Mouse (Mus musculus) urinary bladder, adult 18-20 months (tissue): ENCODE measurements at regions not wholly inside any gene's neighbourhood (a gene's known extent, or its start where the extent isn't known, plus 50 kb on each side); places are given as distances from the start of the nearest gene placed in this dataset.
"Not testable (repeated sequence)": the region's sequence is repeated elsewhere in the genome, so short reads cannot be mapped to it uniquely, and the experiment has no call there.

Experiments used
- DNase-seq, 2 experiments: peaks; one replicate each; pipeline ENCODE4 v3.0.0; 2022; ENCODE audit warnings: low spot score in 2 of 2, mixed read lengths in 2 of 2

- DNase-seq = not testable (repeated sequence)
Observed at GRCm38 (mm10) chrX:19341231-19342007, 139.7 kb downstream of the Tex13c3 start.

DNA sequence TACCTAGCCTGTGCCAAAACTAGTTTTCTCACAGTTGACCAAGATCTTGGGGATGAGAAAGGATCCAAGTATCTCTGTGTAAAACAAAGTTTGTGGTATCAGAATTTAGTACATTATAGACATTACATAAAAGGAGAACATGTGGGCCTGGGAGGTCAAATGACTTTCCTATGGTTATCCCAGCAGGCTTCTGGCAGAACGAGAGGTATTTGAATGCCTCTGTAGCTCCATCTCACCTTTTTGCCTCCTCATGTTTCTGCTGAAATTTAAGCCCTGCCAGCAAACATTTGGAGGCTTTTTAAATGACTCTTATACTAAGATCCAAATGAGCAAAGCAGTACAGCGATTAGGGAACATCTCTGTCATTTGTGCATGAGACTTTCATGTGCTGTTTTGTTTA lies 167.8 kb downstream of the Tex13c3 start:
- DNase-seq = no peak

GRCm38 (mm10) chrX:19311809-19312559 lies 169.1 kb downstream of the Tex13c3 start:
- DNase-seq = no peak

- no peak for DNase-seq
Observed at GRCm38 (mm10) chrX:19311377-19311776, 169.7 kb downstream of the Tex13c3 start.

- no peak for DNase-seq
Observed at GRCm38 (mm10) chrX:19288171-19288570, 192.9 kb downstream of the Tex13c3 start.

DNA sequence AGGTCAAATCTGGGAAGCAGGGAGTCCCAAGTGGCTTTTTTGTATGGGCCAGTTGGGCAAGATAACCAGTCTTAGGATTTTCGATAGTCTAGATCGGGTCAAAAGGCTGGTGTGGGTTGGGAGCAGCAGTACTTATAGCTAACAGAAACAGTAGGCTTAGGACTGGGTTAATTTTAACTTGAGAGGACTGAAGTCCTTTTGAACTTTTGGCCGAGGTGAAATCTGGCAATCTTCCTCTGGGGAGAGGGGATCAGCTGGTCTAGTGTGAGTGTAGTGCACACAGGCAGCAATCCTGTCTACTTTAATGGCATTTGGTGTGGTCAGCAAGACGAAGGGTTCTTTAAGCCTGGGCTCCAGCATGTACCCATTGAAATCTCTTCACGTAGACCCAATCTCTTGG lies 194.7 kb downstream of the Tex13c3 start:
- no peak for DNase-seq

GRCm38 (mm10) chrX:19285773-19286172 lies 195.3 kb downstream of the Tex13c3 start:
- no peak for DNase-seq

- DNase-seq = no peak
Observed at GRCm38 (mm10) chrX:19283078-19283477, 198.0 kb downstream of the Tex13c3 start.

GRCm38 (mm10) chrX:19264237-19264636 lies 216.9 kb downstream of the Tex13c3 start:
- DNase-seq = no peak

DNA sequence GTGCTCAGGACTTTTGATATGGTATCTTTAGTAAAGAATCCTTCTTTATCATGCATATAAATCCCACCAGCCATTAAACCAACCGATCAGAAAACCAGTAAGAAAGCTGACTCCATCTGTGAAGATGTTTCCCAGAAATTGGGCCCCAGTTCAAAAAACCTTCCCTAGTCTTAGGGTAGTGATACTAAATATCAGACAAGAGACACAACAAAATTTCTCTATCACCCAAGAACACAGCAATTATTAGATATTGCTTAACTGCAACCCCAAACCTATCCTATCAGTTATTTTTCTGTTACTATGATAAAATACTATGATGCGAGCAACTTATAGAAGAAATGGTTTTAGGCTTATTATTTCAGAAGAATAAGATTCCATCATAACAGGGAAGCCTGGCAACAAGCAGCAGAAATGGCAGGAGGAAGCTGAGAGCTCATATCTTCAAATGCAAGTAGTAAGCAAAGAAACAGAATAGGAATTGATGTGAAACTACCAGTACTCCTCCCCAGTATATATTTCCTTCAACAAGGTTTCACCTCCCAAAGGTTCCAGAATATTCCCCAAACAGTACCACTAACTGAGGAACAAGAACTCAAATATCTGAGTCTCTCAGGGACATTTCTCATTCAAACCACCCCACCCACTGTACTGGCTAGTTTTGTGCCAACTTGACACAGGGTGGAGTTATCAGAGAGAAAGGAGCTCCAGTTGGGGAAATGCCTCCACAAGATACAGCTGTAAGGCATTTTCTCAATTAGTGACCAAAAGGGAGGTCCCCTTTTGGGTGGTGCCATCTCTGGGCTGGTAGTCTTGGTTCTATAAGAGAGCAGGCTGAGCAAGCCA lies 234.1 kb downstream of the Tex13c3 start:
- no peak for DNase-seq

DNA sequence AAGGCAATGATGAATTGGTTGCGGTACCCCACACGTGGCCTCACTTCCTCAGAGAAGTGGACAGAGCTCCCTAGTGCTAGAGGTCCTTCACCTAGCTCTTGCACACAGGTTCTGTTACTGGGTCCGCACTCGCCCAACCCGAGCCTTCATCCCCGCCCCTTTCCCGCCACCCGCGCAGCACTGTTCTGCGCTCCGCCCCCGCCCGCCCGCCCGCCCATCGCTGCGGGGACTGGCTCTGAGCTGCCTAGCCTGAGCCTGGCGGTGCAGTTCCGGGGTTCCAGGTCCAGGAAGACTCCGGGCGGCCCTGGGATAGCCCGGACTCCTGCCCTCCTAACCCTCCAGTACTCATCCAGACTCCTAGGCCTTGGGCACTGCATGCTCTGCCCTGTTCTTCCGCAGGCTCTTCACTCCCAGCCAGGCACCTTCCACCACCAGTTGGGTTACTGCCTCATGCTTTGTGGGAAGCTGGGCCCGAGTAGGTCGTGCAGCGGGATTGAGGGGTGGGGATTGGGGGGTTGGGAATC lies 243.3 kb downstream of the Tex13c3 start:
- peak in 1 of 2 experiments; percentile 31 for DNase-seq

DNA sequence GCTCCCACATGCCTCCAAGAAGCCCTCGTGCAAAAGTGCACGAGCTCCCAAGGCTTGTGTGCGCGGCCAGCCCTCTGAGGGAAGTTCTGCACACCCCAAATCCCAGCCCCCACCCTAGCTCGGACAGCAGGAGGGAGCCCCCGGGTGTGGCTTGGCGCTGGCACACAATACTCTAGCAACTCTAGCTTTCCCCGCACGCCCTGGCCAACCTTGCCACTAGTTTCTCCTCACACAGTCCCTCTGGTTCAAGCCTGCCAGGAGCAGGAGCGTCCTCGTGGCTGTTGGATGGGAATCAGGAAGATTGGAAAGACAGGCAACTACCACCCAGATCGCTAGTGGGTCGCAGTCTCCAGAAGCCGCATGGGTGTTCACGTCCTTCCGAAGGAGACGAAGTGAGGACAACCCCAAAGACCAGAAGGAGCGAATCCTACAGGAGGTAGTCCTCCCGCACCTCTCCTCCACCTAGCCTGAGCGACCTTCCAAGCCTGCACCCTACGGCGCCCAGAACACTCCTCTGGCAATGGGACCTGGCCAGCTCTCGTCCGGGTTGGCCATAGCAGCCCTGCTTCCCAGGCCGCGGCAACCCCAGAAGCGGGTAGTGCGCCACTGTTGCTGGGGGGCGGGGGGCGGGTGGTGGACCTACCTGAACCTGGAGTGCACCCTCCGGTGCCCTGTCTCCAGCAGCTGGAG lies 243.9 kb downstream of the Tex13c3 start:
- DNase-seq = peak; percentile 9 to 25

DNA sequence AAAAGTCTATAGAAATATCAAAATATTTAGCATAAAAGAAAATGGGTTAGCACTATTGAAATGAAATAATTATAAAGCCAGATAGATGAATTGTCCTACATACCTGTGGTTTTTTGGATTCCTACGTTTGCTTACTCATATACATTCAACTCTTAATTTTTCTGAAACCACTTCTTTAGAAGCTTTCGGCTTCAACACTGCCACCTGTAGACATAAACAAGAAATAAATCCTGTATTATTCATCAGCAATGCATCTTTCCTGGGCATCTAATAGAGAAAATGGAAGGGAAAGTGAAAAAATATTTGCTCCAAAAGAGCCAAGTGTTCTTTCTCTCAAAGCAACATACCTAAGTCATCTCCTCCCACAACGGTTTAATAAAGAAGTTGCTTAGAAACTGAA lies 245.7 kb downstream of the Tex13c3 start:
- DNase-seq = no peak

- no peak for DNase-seq
Observed at GRCm38 (mm10) chrX:19231823-19232222, 249.3 kb downstream of the Tex13c3 start.

DNA sequence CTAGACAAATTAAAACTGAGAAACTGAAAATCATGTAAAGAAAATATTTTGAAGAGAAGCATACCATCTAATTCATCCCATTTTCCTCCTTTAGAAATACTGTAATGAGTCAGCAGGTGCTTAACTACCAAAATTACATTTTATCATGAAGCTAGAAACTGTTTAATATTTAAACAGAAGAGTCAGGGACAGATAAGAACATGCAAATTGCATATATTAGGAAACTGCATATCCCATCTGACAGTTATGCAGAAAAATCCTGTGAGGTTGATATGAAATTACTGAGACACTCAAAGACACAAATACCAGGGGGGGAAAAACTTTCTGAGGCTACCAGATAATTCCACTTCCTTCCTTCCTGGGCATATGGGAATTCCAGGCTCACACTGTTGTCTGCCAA lies 257.8 kb downstream of the Tex13c3 start:
- no peak for DNase-seq

DNA sequence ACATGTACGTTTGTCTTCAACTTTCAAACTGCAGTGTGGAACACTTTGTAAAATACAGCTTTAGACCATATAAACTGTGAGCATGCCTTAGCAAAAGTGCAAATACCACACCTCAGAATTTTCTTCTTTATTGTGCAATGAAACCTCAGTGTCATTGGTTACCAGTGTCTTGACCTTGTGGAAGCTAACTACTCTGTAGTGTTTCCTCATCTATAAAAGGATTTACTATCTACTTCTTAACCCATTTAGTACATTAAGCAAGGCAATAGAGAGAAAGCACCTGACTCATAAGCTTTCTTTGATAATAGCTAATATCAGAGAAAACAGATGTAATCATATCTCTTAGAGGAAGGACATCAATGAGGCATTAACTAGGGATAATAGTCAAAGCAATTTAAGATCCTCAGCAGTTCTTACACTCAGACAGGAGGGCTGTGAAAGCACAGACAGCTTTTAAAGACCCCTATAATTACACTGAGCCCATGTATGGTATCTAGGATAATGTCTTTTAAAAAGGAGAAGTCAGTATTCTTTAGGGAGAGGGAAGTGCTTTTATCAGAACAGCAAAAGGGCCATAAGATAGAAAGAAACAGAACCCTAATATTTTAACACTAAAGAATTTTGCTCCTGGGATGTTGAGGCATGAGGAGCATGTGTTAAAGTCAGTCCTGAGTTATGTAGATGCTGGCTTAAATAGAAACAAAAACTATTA lies 260.2 kb downstream of the Tex13c3 start:
- DNase-seq = no peak

DNA sequence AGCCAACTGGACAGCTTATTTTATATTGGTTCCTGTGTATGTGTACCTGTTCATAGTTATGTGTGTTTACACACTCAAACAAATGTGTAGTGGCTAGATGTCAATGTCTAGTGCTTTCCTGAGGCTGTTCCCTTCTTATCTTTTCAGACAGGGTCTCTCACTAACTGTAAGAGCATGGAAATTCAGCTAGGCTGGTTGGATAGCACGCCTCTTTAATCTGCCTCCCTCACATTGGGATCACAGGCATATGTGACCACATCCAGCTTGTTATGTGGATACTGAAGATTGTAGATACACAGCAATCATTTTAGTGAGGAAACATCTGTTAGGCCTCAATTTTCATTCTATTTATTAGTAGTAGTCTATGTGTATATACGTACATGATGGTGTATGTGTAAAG lies 261.4 kb downstream of the Tex13c3 start:
- no peak for DNase-seq

DNA sequence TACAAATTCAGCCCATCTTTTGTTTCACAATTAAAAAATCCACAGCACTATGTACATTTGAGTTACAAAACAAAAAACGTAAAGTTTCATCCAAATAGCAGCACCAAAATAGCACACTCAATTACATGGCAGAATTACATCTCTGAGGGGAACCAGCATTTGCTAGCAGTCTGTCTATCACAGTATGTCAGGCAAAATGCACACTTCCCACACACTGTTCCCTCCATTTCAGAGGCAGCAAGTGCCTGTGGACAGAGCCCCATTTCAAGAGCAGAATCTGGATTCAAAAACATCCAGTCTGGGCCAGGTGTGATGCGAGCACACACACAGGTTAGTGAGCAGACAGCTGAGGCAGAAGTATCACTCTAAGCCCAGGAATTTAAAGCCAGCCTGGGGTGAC lies 261.8 kb downstream of the Tex13c3 start:
- DNase-seq = no peak

DNA sequence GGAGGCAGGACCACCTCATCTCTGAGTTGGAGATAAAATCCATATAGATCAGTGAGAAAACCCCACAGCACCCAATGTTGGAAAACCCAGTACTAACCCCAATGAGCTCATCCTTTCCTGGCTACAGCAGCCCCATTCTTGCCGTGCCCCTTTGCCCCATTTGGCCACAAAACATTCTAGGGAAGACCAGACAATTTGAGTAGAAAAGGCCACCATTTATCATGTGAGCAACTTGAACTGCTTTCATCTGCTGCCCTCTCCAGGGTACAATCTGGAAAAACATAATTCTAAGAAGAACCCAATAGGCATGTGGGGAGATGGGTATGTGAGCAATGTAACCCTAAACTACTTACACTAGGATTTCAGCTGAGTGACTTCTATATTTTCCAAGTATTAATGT lies 274.7 kb downstream of the Tex13c3 start:
- no peak for DNase-seq

DNA sequence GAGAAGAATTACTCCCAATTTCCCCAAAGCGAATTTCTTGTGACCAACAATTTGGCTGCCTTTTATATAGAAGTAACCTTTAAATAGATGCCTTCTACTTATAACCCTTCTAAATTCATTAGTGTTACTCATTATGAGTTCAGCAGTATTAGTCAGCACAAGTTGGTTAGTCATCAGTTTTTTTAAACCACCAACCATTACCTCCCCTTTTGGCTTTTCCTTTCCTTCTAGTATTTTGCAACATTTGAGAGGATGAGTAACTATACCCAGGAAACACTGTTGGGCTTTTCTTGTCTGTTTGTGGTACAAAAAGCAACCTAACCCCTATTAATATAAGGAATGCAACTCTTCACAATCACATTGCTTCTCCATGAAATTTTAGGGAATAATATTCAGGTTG lies 278.6 kb downstream of the Tex13c3 start:
- no peak for DNase-seq

- DNase-seq = no peak
Observed at GRCm38 (mm10) chrX:19201383-19201782, 279.7 kb downstream of the Tex13c3 start.
